Mouse (Mus musculus) MEL (cell line): ENCODE results near the gene Pofut1. TPM values are rescaled to one million over a fixed set of nuclear protein-coding genes. Genes with fewer than 3 reads are reported as not detected.

ENCODE experiments used
- DNase-seq: peaks from one replicate; pipeline ENCODE4 v3.0.0; 2011; ENCODE audit warnings: low read depth, low spot score
- H3K27ac ChIP-seq: 2 replicates; pipeline ENCODE4 v1.5.1; 2012; ENCODE audit warnings: low read depth, mild to moderate bottlenecking, control low read depth, low read length, moderate library complexity; ENCODE audit not compliant: control insufficient read depth
- H3K27me3 ChIP-seq, 2 experiments: fragments of 150-350 bp in 1 of 2; sonication (generic) in 1 of 2; 2 replicates each; pipeline ENCODE4 v1.6.1; 2012; ENCODE audit warnings: low read length in 2 of 2, mild to moderate bottlenecking in 2 of 2, improper control_type of control experiment in 1 of 2, moderate library complexity in 1 of 2; ENCODE audit not compliant: insufficient read depth in 2 of 2, control insufficient read depth in 1 of 2
- H3K36me3 ChIP-seq, 2 experiments: 2 replicates each; pipeline ENCODE4 v1.6.1; 2012 to 2014; ENCODE audit warnings: low read length in 2 of 2, improper control_type of control experiment in 1 of 2, inconsistent platforms in 1 of 2, mild to moderate bottlenecking in 1 of 2; ENCODE audit not compliant: insufficient read depth in 2 of 2, control insufficient read depth in 1 of 2
- H3K4me1 ChIP-seq, 2 experiments: fragments of 150-350 bp in 1 of 2; sonication (generic) in 1 of 2; 2 replicates each; pipeline ENCODE4 v1.6.1; 2012; ENCODE audit warnings: low read length in 2 of 2, improper control_type of control experiment in 1 of 2, mild to moderate bottlenecking in 1 of 2; ENCODE audit not compliant: insufficient read depth in 2 of 2, control insufficient read depth in 1 of 2
- H3K4me3 ChIP-seq, 2 experiments: fragments of 150-350 bp in 1 of 2; sonication (generic) in 1 of 2; 2 replicates each; pipeline ENCODE4 v1.5.1; 2012; ENCODE audit warnings: low read depth in 2 of 2, low read length in 2 of 2, mild to moderate bottlenecking in 2 of 2, moderate library complexity in 2 of 2, control low read depth in 1 of 2, improper control_type of control experiment in 1 of 2; ENCODE audit not compliant: control insufficient read depth in 1 of 2, insufficient read depth in 1 of 2
- H3K79me2 ChIP-seq: 2 replicates; pipeline ENCODE4 v1.6.1; 2012; ENCODE audit warnings: mild to moderate bottlenecking, low read length, moderate library complexity; ENCODE audit not compliant: control insufficient read depth, poor library complexity, insufficient read depth
- H3K9ac ChIP-seq: 2 replicates; pipeline ENCODE4 v1.6.1; 2012; ENCODE audit warnings: low read depth, mild to moderate bottlenecking, control low read depth, low read length, moderate library complexity; ENCODE audit not compliant: control insufficient read depth, poor library complexity, severe bottlenecking
- H3K9me3 ChIP-seq: fragments of 150-350 bp; sonication (generic); replicated peaks from 2 replicates; pipeline ENCODE4 v1.6.1; 2012; ENCODE audit warnings: mild to moderate bottlenecking, low read length, improper control_type of control experiment, moderate library complexity; ENCODE audit not compliant: insufficient read depth
- BHLHE40 ChIP-seq: IDR thresholded peaks from 2 replicates; pipeline ENCODE4 v1.6.1; 2012; ENCODE audit warnings: low read depth, mild to moderate bottlenecking, inconsistent platforms, low read length, improper control_type of control experiment, borderline replicate concordance
- CHD1 ChIP-seq: IDR thresholded peaks from 2 replicates; pipeline ENCODE4 v1.6.1; 2012; ENCODE audit warnings: low read depth, mild to moderate bottlenecking, inconsistent platforms, low read length, improper control_type of control experiment
- ELF1 ChIP-seq: IDR thresholded peaks from 2 replicates; pipeline ENCODE4 v1.6.1; 2014; ENCODE audit warnings: low read depth, mild to moderate bottlenecking, inconsistent platforms, low read length, improper control_type of control experiment, moderate library complexity
- EP300 ChIP-seq, 2 experiments: IDR thresholded peaks; 2 replicates each; pipeline ENCODE4 v1.6.1; 2011; ENCODE audit warnings: improper control_type of control experiment in 2 of 2, low read length in 2 of 2, low read depth in 1 of 2, mild to moderate bottlenecking in 1 of 2
- ETS1 ChIP-seq: IDR thresholded peaks from 2 replicates; pipeline ENCODE4 v1.6.1; 2012; ENCODE audit warnings: low read depth, mild to moderate bottlenecking, inconsistent platforms, low read length, improper control_type of control experiment, moderate library complexity
- GATA1 ChIP-seq: IDR thresholded peaks from 2 replicates; pipeline ENCODE4 v1.6.1; 2011; ENCODE audit warnings: low read depth, low read length, improper control_type of control experiment
- HCFC1 ChIP-seq: IDR thresholded peaks from 2 replicates; pipeline ENCODE4 v1.6.1; 2012; ENCODE audit warnings: low read depth, mild to moderate bottlenecking, inconsistent platforms, low read length, improper control_type of control experiment, moderate library complexity
- MAFK ChIP-seq: IDR thresholded peaks from 2 replicates; pipeline ENCODE4 v1.6.1; 2011; ENCODE audit warnings: low read depth, mild to moderate bottlenecking, low read length, improper control_type of control experiment, borderline replicate concordance
- MAX ChIP-seq: IDR thresholded peaks from 2 replicates; pipeline ENCODE4 v1.6.1; 2011; ENCODE audit warnings: low read length, improper control_type of control experiment
- MAZ ChIP-seq: IDR thresholded peaks from 2 replicates; pipeline ENCODE4 v1.6.1; 2012; ENCODE audit warnings: low read depth, mild to moderate bottlenecking, inconsistent platforms, low read length, improper control_type of control experiment
- MEF2A ChIP-seq: IDR thresholded peaks from 2 replicates; pipeline ENCODE4 v1.6.1; 2014; ENCODE audit warnings: low read depth, mild to moderate bottlenecking, inconsistent platforms, low read length, improper control_type of control experiment; ENCODE audit not compliant: poor library complexity, insufficient replicate concordance, severe bottlenecking; ENCODE audit errors: extremely low read depth
- MXI1 ChIP-seq: IDR thresholded peaks from 2 replicates; pipeline ENCODE4 v1.6.1; 2011; ENCODE audit warnings: mild to moderate bottlenecking, low read depth, low read length, improper control_type of control experiment
- MYB ChIP-seq: IDR thresholded peaks from 2 replicates; pipeline ENCODE4 v1.6.1; 2011; ENCODE audit warnings: mild to moderate bottlenecking, low read depth, low read length, improper control_type of control experiment
- MYC ChIP-seq: IDR thresholded peaks from 2 replicates; pipeline ENCODE4 v1.6.1; 2011; ENCODE audit warnings: low read depth, mild to moderate bottlenecking, low read length, improper control_type of control experiment, moderate library complexity
- NELFE ChIP-seq: IDR thresholded peaks from 2 replicates; pipeline ENCODE4 v1.6.1; 2011; ENCODE audit warnings: low read depth, low read length, improper control_type of control experiment
- POLR2A ChIP-seq, 2 experiments: IDR thresholded peaks; 2 replicates each; pipeline ENCODE4 v1.6.1; 2011 to 2012; ENCODE audit warnings: low read length in 2 of 2, mild to moderate bottlenecking in 2 of 2, control low read depth in 1 of 2, improper control_type of control experiment in 1 of 2, low read depth in 1 of 2, moderate library complexity in 1 of 2; ENCODE audit not compliant: control insufficient read depth in 1 of 2, insufficient read depth in 1 of 2, poor library complexity in 1 of 2
- POLR2AphosphoS5 ChIP-seq: IDR thresholded peaks from 2 replicates; pipeline ENCODE4 v1.6.1; 2012; ENCODE audit warnings: low read depth, borderline replicate concordance, mild to moderate bottlenecking, inconsistent platforms, low read length, moderate library complexity, mixed read lengths
- RCOR1 ChIP-seq: IDR thresholded peaks from 2 replicates; pipeline ENCODE4 v1.6.1; 2012; ENCODE audit warnings: low read depth, mild to moderate bottlenecking, inconsistent platforms, low read length, improper control_type of control experiment
- SIN3A ChIP-seq: IDR thresholded peaks from 2 replicates; pipeline ENCODE4 v1.6.1; 2012; ENCODE audit warnings: low read length, improper control_type of control experiment, inconsistent platforms
- TBP ChIP-seq: IDR thresholded peaks from 2 replicates; pipeline ENCODE4 v1.8.0; 2011; ENCODE audit warnings: low read depth, low read length, improper control_type of control experiment
- USF1 ChIP-seq: IDR thresholded peaks from 2 replicates; pipeline ENCODE4 v1.6.1; 2014; ENCODE audit warnings: low read depth, mild to moderate bottlenecking, inconsistent platforms, low read length, improper control_type of control experiment, moderate library complexity
- USF2 ChIP-seq, 2 experiments: IDR thresholded peaks; 2 replicates each; pipeline ENCODE4 v1.6.1; 2011 to 2012; ENCODE audit warnings: improper control_type of control experiment in 2 of 2, low read length in 2 of 2, borderline replicate concordance in 1 of 2, inconsistent platforms in 1 of 2, low read depth in 1 of 2, mild to moderate bottlenecking in 1 of 2; ENCODE audit not compliant: insufficient read depth in 1 of 2
- ZKSCAN1 ChIP-seq: IDR thresholded peaks from 2 replicates; pipeline ENCODE4 v1.6.1; 2012; ENCODE audit warnings: low read depth, mild to moderate bottlenecking, inconsistent platforms, low read length, improper control_type of control experiment, moderate library complexity
- ZNF384 ChIP-seq: IDR thresholded peaks from 2 replicates; pipeline ENCODE4 v1.6.1; 2012; ENCODE audit warnings: low read depth, mild to moderate bottlenecking, inconsistent platforms, low read length, improper control_type of control experiment
- polyA plus RNA-seq, 2 experiments: library from polyadenylated mRNA; stranded (reverse) in 1 of 2; unstranded in 1 of 2; fragments of >175 nt in 1 of 2; fragments of >200 nt in 1 of 2; gene quantifications; 2 replicates each; pipeline versions ENCODE4 v1.2.1 to v1.2.4; 2012; ENCODE audit warnings: low replicate concordance in 2 of 2, low read depth in 1 of 2; ENCODE audit not compliant: insufficient read length in 2 of 2, insufficient read depth in 1 of 2, missing spikeins in 1 of 2
- total RNA-seq: library from RNA; depleted of rRNA; stranded (reverse); fragments of 300-350 nt; gene quantifications from 2 replicates; pipeline ENCODE4 v1.2.3, GENCODE M21; 2012

Pofut1 gene
- total and polyA plus RNA-seq, 3 experiments, result 20.2 to 28.7 TPM; not detected in 1

DNA sequence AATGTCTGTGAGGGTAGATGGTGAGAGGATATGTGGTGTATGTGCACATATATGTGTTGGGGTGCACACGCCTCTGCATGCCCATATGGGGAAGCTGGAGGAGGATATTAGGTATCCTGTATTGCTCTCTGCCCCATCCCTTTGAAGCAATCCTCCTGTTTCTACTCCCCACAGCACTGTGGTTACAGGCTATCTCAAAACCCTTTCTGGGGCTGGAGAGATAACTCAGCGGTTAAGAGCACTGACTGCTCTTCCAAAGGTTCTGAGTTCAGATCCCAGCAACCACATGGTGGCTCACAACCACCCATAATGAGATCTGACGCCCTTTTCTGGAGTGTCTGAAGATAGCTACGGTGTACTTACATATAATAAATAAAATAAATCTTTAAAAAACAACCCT, 45.2 kb downstream of the Pofut1 start (continued):
- TF ChIP-seq POLR2AphosphoS5 (no peak), MAZ (no peak), BHLHE40 (no peak), MYC (peak; percentile 55; the same call in 1 of the 2 replicates), GATA1 (peak; percentile 63), MEF2A (no peak), RCOR1 (peak; percentile 83), MAFK (no peak)

DNA sequence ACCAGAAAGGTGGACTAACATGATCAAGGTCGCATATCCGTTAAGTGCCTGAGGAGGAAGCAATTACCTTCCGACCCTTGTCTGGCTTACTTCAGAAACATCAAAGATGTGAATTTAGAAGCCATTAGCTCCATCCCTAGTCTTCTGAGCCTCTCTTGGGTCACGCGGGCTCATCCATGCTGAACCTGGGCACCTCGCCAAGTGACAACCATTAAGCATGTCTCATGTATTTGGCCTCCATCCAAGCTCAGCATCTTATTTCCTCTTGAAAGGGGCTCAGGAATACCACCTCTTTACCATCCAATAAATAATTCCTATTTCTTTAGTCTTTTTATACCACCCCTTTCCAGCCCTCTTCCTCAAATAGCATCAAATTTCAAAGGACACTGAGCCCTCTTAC, 46.5 kb downstream of the Pofut1 start:
- TF ChIP-seq ZNF384 (no peak), BHLHE40 (peak; percentile 11; the same call in 1 of the 2 replicates), TBP (no peak), EP300 (IDR thresholded peaks at IDR 0.05; ENCODE audit: low read depth in 1 of 2, low read length in 2 of 2) (peak in 1 of 2 experiments; percentile 27; a peak in 1 of 4 replicates), MAX (peak; percentile 63), MYC (peak; percentile 63; the same call in 1 of the 2 replicates), USF1 (peak; percentile 80), MXI1 (peak; percentile 38; the same call in 1 of the 2 replicates)
- Histone ChIP-seq H3K79me2 (peaks cover 3% of the 10 kb centered on the region), H3K27me3 (no peaks in the 10 kb centered on the region), H3K4me1 (peaks cover 0 to 30% of the 10 kb centered on the region in 2 experiments; a peak in 3 of 4 replicates), H3K27ac (no peak overlapping the region), H3K9ac (no peak overlapping the region), H3K36me3 (peaks cover 0 to 12% of the 10 kb centered on the region in 2 experiments; a peak in 2 of 4 replicates), H3K4me3 (no peak overlapping the region), H3K9me3 (no peaks in the 10 kb centered on the region)
- peak; percentile 87 for DNase-seq

DNA sequence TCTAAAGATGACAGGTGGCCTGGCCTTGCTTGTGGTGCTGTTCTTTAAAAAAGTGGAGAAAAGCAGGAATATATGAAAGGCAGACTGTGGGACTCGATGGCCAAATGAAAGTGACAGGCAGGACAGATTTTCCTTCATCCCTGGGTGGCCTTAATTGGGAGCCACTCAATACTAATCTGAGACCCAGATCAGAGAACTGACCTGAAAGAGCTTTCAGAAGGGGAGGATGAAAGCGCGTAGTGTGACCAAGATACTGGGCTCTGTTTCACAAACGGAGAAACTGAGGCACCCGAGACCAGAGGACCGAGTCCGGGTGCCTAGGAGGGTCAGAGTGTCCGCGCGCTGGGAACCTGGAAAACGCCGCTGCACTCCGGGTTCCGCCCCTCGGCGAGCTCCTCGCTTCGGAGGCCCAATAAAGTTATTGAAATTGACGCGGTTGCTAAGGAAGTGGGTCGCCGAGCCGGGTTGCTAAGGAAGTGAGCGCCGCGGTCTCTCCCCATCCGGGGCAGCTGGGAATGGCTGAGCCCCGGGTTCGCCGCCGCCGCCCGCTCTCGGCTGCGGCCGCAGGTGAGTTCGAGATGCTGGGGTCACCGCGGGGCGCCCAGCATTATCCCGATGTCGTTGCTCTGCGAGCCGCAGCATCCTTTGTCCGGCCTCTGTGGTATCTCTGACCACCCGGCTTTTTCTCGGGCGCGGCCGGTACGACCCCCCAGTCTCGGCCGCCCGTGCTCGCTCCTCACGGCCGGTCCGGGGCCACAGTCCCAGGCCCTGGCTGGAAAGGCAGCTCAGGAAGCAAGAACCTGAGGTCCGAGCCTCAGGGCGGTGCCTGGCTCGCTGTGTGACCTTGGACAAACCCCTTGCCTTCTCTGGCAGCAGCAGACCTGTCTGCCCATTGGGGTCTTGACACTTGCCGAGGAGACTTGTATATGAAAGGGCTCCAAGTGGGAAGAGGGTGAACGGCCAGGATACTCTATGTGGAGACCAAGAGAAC, 49.9 kb downstream of the Pofut1 start, which contains the start of gene Kif3b:
TSS of gene Kif3b (plus strand) at position 476 of the 991 bp plus-strand sequence.
- Histone ChIP-seq H3K79me2 (peaks cover 24% of the 10 kb centered on the region), H3K27me3 (no peaks in the 10 kb centered on the region), H3K27ac (peak within 1 kb of the TSS; percentile 69), H3K4me1 (peaks cover 0 to 34% of the 10 kb centered on the region in 2 experiments), H3K9me3 (no peaks in the 10 kb centered on the region), H3K4me3 (peak within 1 kb of the TSS; percentile 69 to 83), H3K9ac (peak within 1 kb of the TSS; percentile 79), H3K36me3 (peaks cover 0 to 8% of the 10 kb centered on the region in 2 experiments; a peak in 2 of 4 replicates)
- peak; percentile 94 for DNase-seq
- TF ChIP-seq ELF1 (peak; percentile 97), POLR2A (IDR thresholded peaks at IDR 0.05; ENCODE audit: control insufficient read depth in 1 of 2, insufficient read depth in 1 of 2, low read depth in 1 of 2, low read length in 2 of 2, poor library complexity in 1 of 2) (peak in 1 of 2 experiments; percentile 60; a peak in 1 of 4 replicates), RCOR1 (no peak), NELFE (no peak), BHLHE40 (no peak), USF1 (no peak), HCFC1 (peak; percentile 92), CHD1 (no peak), ZKSCAN1 (0 out of 2 replicates have a peak, but pooled peaks have one; percentile 22), GATA1 (peak; percentile 41; the same call in 1 of the 2 replicates), ETS1 (peak; percentile 77), SIN3A (peak; percentile 100), TBP (no peak), MYC (0 out of 2 replicates have a peak, but pooled peaks have one; percentile 39), USF2 (IDR thresholded peaks at IDR 0.05; ENCODE audit: borderline replicate concordance in 1 of 2, insufficient read depth in 1 of 2, low read depth in 1 of 2, low read length in 2 of 2) (no peak), MEF2A (no peak), MXI1 (peak; percentile 93), MAFK (no peak), MAZ (peak; percentile 17; the same call in 1 of the 2 replicates), MYB (no peak)
